Mouse (Mus musculus): ENCODE results near the gene Mad1l1. TPM values are rescaled to one million over a fixed set of nuclear protein-coding genes. Genes with fewer than 3 reads are reported as not detected.

The Mad1l1 gene
- polyA plus RNA-seq, 1 experiment from 2014 or later, result 29.8 TPM

- H3K4me1 ChIP-seq (ENCODE audit: control insufficient read depth, insufficient read depth, low read length), result 0 out of 2 replicates have a peak, but pooled peaks cover 7% of the 10 kb centered on the region
- 94% methylated on average over 5 of the region's 5 CpGs for WGBS
- H3K9me3 ChIP-seq (ENCODE audit: control insufficient read depth, low read length), result no peaks in the 10 kb centered on the region
- H3K4me3 ChIP-seq (replicated peaks; ENCODE audit: low read depth, low read length), result no peak overlapping the region
- no peak overlapping the region for H3K9ac ChIP-seq (replicated peaks; ENCODE audit: low read length)
- DNase-seq (no peak), ATAC-seq (ENCODE audit: low FRiP score, low TSS enrichment) (no peak)
- H3K27me3 ChIP-seq (ENCODE audit: control insufficient read depth, insufficient read depth, low read length), result no peaks in the 10 kb centered on the region
- no peak overlapping the region for H3K4me2 ChIP-seq (ENCODE audit: low read length)
- no peaks in the 10 kb centered on the region for H3K36me3 ChIP-seq (ENCODE audit: control insufficient read depth, insufficient read depth, low read length)
- no peak overlapping the region for H3K27ac ChIP-seq (replicated peaks; ENCODE audit: low read depth, low read length)
Observed at GRCm38 (mm10) chr5:140150136-140150535, 171.2 kb downstream of the Mad1l1 start.

- H3K27ac ChIP-seq (replicated peaks; ENCODE audit: low read depth, low read length), result no peak overlapping the region
- 72% methylated on average over 4 of the region's 4 CpGs for WGBS
- no peaks in the 10 kb centered on the region for H3K27me3 ChIP-seq (ENCODE audit: control insufficient read depth, insufficient read depth, low read length)
- H3K36me3 ChIP-seq (ENCODE audit: control insufficient read depth, insufficient read depth, low read length), result no peaks in the 10 kb centered on the region
- H3K4me3 ChIP-seq (replicated peaks; ENCODE audit: low read depth, low read length), result no peak overlapping the region
- ATAC-seq (ENCODE audit: low FRiP score, low TSS enrichment) (no peak), DNase-seq (no peak)
- H3K4me1 ChIP-seq (ENCODE audit: control insufficient read depth, insufficient read depth, low read length), result 0 out of 2 replicates have a peak, but pooled peaks cover 7% of the 10 kb centered on the region
- H3K9ac ChIP-seq (replicated peaks; ENCODE audit: low read length), result no peak overlapping the region
- H3K4me2 ChIP-seq (ENCODE audit: low read length), result no peak overlapping the region
- H3K9me3 ChIP-seq (ENCODE audit: control insufficient read depth, low read length), result no peaks in the 10 kb centered on the region
Observed at GRCm38 (mm10) chr5:140149298-140149697, 172.1 kb downstream of the Mad1l1 start.

- ATAC-seq (ENCODE audit: low FRiP score, low TSS enrichment), result no peak
- no peak overlapping the region for H3K9ac ChIP-seq (replicated peaks; ENCODE audit: low read length)
- H3K4me1 ChIP-seq (ENCODE audit: control insufficient read depth, insufficient read depth, low read length), result no peaks in the 10 kb centered on the region
- H3K4me2 ChIP-seq (ENCODE audit: low read length), result no peak overlapping the region
- no peaks in the 10 kb centered on the region for H3K9me3 ChIP-seq (ENCODE audit: control insufficient read depth, low read length)
- H3K36me3 ChIP-seq (ENCODE audit: control insufficient read depth, insufficient read depth, low read length), result no peaks in the 10 kb centered on the region
- no peak overlapping the region for H3K4me3 ChIP-seq (replicated peaks; ENCODE audit: low read depth, low read length)
- H3K27me3 ChIP-seq (ENCODE audit: control insufficient read depth, insufficient read depth, low read length), result no peaks in the 10 kb centered on the region
- 92% methylated on average over 2 of the region's 2 CpGs for WGBS
- DNase-seq, result no peak
- H3K27ac ChIP-seq (replicated peaks; ENCODE audit: low read depth, low read length), result no peak overlapping the region
Observed at GRCm38 (mm10) chr5:140143541-140143940, 177.8 kb downstream of the Mad1l1 start.

- Histone ChIP-seq H3K9ac (replicated peaks; ENCODE audit: low read length) (no peak overlapping the region), H3K9me3 (ENCODE audit: control insufficient read depth, low read length) (no peaks in the 10 kb centered on the region), H3K4me2 (ENCODE audit: low read length) (no peak overlapping the region), H3K27me3 (ENCODE audit: control insufficient read depth, insufficient read depth, low read length) (no peaks in the 10 kb centered on the region), H3K4me1 (ENCODE audit: control insufficient read depth, insufficient read depth, low read length) (no peaks in the 10 kb centered on the region), H3K27ac (replicated peaks; ENCODE audit: low read depth, low read length) (no peak overlapping the region), H3K36me3 (ENCODE audit: control insufficient read depth, insufficient read depth, low read length) (no peaks in the 10 kb centered on the region), H3K4me3 (replicated peaks; ENCODE audit: low read depth, low read length) (no peak overlapping the region)
- ATAC-seq (ENCODE audit: low FRiP score, low TSS enrichment) (no peak), DNase-seq (no peak)
- 89% methylated on average over 4 of the region's 4 CpGs for WGBS
Observed at GRCm38 (mm10) chr5:140141336-140141735, 180.0 kb downstream of the Mad1l1 start.

- no peaks in the 10 kb centered on the region for H3K4me1 ChIP-seq (ENCODE audit: control insufficient read depth, insufficient read depth, low read length)
- H3K4me2 ChIP-seq (ENCODE audit: low read length), result no peak overlapping the region
- H3K27ac ChIP-seq (replicated peaks; ENCODE audit: low read depth, low read length), result no peak overlapping the region
- H3K27me3 ChIP-seq (ENCODE audit: control insufficient read depth, insufficient read depth, low read length), result no peaks in the 10 kb centered on the region
- ATAC-seq (ENCODE audit: low FRiP score, low TSS enrichment) (no peak), DNase-seq (peak; percentile 86)
- no peak overlapping the region for H3K9ac ChIP-seq (replicated peaks; ENCODE audit: low read length)
- no peak overlapping the region for H3K4me3 ChIP-seq (replicated peaks; ENCODE audit: low read depth, low read length)
- no peaks in the 10 kb centered on the region for H3K36me3 ChIP-seq (ENCODE audit: control insufficient read depth, insufficient read depth, low read length)
- H3K9me3 ChIP-seq (ENCODE audit: control insufficient read depth, low read length), result no peaks in the 10 kb centered on the region
Observed at GRCm38 (mm10) chr5:140140214-140140613, 181.1 kb downstream of the Mad1l1 start.

- H3K27me3 ChIP-seq (ENCODE audit: control insufficient read depth, insufficient read depth, low read length), result no peaks in the 10 kb centered on the region
- no peak overlapping the region for H3K4me2 ChIP-seq (ENCODE audit: low read length)
- H3K4me1 ChIP-seq (ENCODE audit: control insufficient read depth, insufficient read depth, low read length), result no peaks in the 10 kb centered on the region
- 0 out of 2 replicates have a peak overlapping the region, but pooled peaks have one; percentile 21 for H3K27ac ChIP-seq (replicated peaks; ENCODE audit: low read depth, low read length)
- H3K9me3 ChIP-seq (ENCODE audit: control insufficient read depth, low read length), result no peaks in the 10 kb centered on the region
- no peak overlapping the region for H3K4me3 ChIP-seq (replicated peaks; ENCODE audit: low read depth, low read length)
- no peaks in the 10 kb centered on the region for H3K36me3 ChIP-seq (ENCODE audit: control insufficient read depth, insufficient read depth, low read length)
- WGBS, result 91% methylated on average over 8 of the region's 8 CpGs
- ATAC-seq (ENCODE audit: low FRiP score, low TSS enrichment) (no peak), DNase-seq (no peak)
- no peak overlapping the region for H3K9ac ChIP-seq (replicated peaks; ENCODE audit: low read length)
Observed at GRCm38 (mm10) chr5:140135734-140136625, 185.4 kb downstream of the Mad1l1 start.

- DNase-seq (no peak), ATAC-seq (ENCODE audit: low FRiP score, low TSS enrichment) (no peak)
- no peaks in the 10 kb centered on the region for H3K4me1 ChIP-seq (ENCODE audit: control insufficient read depth, insufficient read depth, low read length)
- no peak overlapping the region for H3K9ac ChIP-seq (replicated peaks; ENCODE audit: low read length)
- H3K4me3 ChIP-seq (replicated peaks; ENCODE audit: low read depth, low read length), result no peak overlapping the region
- H3K4me2 ChIP-seq (ENCODE audit: low read length), result no peak overlapping the region
- no peaks in the 10 kb centered on the region for H3K27me3 ChIP-seq (ENCODE audit: control insufficient read depth, insufficient read depth, low read length)
- 83% methylated on average over 7 of the region's 7 CpGs for WGBS
- no peaks in the 10 kb centered on the region for H3K9me3 ChIP-seq (ENCODE audit: control insufficient read depth, low read length)
- H3K36me3 ChIP-seq (ENCODE audit: control insufficient read depth, insufficient read depth, low read length), result no peaks in the 10 kb centered on the region
- H3K27ac ChIP-seq (replicated peaks; ENCODE audit: low read depth, low read length), result no peak overlapping the region
Observed at GRCm38 (mm10) chr5:140134021-140134420, 187.3 kb downstream of the Mad1l1 start.

GRCm38 (mm10) chr5:140128414-140128981, 192.9 kb downstream of the Mad1l1 start:
- H3K27me3 ChIP-seq (ENCODE audit: control insufficient read depth, insufficient read depth, low read length), result no peaks in the 10 kb centered on the region
- H3K36me3 ChIP-seq (ENCODE audit: control insufficient read depth, insufficient read depth, low read length), result no peaks in the 10 kb centered on the region
- no peak overlapping the region for H3K4me2 ChIP-seq (ENCODE audit: low read length)
- WGBS, result 66% methylated on average over 9 of the region's 9 CpGs
- H3K9me3 ChIP-seq (ENCODE audit: control insufficient read depth, low read length), result no peaks in the 10 kb centered on the region
- peak; percentile 47 for DNase-seq
- H3K4me1 ChIP-seq (ENCODE audit: control insufficient read depth, insufficient read depth, low read length), result peaks cover 12% of the 10 kb centered on the region; the same call in 1 of the 2 replicates
- peak overlapping the region; percentile 50; the same call in 1 of the 2 replicates for H3K27ac ChIP-seq (replicated peaks; ENCODE audit: low read depth, low read length)
- no peak for ATAC-seq (ENCODE audit: low FRiP score, low TSS enrichment)
- no peak overlapping the region for H3K4me3 ChIP-seq (replicated peaks; ENCODE audit: low read depth, low read length)
- no peak overlapping the region for H3K9ac ChIP-seq (replicated peaks; ENCODE audit: low read length)

Measured in midbrain, embryonic 14.5 days (tissue).